Mouse (Mus musculus) T-helper 17 cell (primary cell): ENCODE results near the gene Ppp2r5c.

Source experiments
- in situ Hi-C, 2 experiments: fragments of 300-600 bp; cut with MboI, MseI; formaldehyde crosslinking; loops; 1 replicate in 1 of 2; 2 replicates in 1 of 2; pipeline ENCODE4 v1.15.1; 2025; ENCODE audit warnings: high pct_unique_total_duplicates in 2 of 2

Ppp2r5c gene

DNA sequence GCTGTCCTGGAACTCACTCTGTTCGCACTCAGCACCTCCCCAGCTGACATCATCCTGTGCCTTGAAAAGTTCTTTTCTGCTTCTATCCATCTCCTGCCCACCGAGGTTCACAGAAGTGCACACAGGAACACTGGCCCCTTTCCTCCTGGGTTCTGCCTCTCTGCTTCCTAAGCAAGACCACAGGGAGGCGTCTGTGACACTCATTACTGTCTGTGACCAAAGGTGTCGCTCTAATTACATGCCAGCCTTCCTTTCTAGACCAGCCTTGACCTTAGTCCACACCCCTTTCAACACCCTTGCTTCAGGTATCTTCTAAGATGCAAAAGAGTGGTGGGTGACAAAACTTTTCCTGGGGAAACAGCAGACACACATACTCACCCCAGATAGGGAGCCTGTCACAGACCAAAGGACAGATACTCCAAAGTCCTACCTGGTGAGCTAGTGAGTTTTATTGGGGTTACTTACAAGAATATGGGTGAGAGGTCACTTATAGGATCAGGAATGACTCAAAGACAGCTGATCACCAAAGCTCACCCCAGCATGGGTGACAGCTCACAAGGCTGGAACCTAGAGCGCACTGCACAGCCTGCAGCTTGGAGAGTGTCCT, 8.4 kb upstream of the Ppp2r5c start:
- in situ Hi-C loops: no loop called here

DNA sequence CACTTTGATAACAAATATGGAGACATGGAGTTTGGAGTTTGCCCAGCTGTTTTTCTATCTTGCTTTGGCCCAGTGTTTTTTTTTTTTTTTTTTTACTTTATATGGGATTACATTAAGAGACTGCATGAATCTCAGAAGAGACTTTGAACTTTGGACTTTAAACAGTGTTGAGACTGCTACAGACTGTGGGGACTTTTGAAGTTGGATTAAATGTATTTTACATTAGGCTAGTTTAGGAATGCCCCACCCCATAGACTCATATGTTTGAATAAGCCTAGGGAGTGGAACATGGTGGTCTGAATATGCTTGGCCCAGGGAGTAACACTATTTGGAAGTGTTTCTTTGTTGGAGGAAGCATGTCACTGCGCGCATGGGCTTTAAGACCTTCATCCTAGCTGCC, 4.7 kb upstream of the Ppp2r5c start:
- in situ Hi-C loops: no loop called here

DNA sequence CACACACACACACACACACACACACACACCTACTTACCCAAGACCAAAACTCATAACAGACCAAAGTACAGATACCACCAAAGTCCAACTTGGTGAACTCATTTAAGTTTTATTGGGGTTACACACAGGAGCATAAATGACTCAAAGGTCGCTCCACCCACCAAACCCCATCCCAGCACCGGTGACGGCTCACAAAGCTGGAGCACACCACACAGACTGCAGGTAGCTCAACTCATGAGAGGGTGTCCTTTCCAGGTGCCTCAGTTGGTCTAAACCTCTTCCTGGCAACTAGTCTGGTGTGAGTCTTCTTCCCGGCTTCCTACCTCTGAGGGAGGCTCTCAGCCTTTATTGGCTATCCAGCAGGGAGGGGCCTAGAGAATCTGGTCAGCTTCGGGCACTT, 2.4 kb upstream of the Ppp2r5c start:
- in situ Hi-C loops: no loop called here

DNA sequence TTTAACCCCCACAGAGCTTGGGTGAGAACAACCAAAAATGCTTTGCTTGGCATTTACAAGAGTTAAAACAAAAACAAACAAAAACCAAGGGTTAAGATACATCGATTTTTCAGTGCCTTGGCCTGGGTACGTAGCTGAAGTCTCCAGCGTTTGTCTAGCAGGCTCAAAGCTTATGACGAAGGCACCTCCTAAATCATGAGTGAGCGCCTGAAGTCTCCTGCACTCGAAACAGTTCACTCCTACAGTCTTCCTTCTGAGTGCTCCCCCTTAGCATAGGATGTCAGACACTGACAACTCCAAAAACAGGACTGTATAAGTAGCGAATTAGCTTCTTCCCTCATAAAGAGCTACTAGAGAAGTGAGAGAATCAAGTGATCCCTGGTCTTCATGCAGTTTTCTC, 1.1 kb upstream of the Ppp2r5c start:
- in situ Hi-C loops: no loop called here

DNA sequence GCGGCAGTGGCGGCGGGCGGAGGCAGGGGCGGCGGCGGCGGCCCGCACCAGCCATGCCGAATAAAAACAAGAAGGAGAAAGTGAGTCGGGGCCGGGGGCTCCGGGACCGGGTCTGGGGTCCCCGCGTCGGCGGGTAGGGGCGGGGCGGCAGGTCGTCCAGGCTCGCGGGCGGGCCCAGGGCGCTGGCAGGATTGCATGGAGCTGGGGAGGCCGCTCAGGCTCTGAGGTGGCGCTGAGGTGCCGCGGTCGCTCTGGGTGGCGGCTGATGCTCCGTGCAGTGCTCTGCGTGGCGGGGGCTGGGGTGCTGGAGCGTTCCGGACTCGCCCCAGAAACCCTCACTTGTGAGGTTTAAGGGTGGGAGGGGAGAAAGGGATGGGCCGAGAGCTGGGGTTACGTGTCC, 386 bp downstream of the Ppp2r5c start:
- in situ Hi-C loops: no loop called here

DNA sequence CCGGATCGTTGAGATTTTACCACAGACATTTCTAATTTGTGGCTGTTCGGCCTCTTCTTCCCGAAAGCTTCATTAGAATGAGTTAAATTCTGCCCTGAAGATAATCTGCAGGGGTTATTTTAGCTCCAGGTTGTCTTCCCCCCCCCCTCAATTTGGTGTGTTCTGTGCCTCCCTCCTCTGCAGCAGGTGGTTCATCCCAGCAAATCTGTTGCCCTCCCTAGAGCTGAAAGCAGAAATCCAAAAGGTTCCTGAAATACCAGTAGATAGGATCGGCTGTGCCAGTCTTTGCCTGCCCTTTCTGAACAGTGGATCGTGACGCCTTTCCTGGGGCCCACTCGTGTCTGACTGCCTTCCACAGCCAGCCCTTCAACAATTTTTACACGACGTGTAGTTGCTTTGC, 1.8 kb downstream of the Ppp2r5c start:
- in situ Hi-C loops: no loop called here

DNA sequence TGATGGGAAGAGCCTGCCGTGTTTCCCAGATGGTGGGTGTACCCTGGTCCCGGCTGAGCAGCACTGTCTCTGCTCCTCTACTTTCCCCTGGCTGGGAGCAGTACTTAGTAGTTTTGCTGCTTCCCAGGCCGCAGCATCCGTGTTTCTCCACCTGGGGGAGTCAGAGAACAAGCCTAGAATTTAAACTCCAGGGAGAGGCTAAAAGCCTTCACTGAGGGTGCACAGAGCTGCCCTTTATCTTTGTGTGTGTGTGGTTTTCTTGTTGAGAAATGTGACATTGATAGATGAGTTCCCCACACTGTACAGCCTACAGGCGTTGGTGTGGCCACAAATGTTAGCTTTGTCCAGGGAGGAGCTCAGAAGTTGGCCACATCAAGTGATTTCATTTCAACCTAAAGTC, 7.3 kb downstream of the Ppp2r5c start:
- in situ Hi-C loops: loop anchor here in 1 of 2 experiments (25.0 kb wide), 1 partner anchor 108 kb away; no protein-coding TSS in a partner anchor

DNA sequence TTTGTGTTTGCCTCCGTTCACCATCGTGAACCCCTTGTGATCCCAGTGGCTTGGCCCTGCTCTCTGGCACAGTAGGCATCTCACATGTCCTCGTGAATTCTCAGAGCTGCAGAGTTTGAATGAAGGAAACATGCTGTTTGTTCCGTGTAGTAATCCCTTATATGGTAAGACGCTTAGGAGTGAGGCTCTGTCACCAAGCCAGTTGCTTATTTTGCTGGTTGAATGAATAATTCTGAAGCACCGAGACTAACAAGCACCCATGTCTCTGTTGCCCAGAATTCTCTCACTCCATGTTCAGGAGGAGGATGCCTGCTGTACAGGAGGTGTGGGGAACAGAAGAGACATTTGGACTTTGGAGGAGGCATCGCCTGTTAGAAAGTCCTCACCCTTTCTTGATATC, 9.1 kb downstream of the Ppp2r5c start:
- in situ Hi-C loops: loop anchor here in 1 of 2 experiments (25.0 kb wide), 1 partner anchor 106 kb away; no protein-coding TSS in a partner anchor

DNA sequence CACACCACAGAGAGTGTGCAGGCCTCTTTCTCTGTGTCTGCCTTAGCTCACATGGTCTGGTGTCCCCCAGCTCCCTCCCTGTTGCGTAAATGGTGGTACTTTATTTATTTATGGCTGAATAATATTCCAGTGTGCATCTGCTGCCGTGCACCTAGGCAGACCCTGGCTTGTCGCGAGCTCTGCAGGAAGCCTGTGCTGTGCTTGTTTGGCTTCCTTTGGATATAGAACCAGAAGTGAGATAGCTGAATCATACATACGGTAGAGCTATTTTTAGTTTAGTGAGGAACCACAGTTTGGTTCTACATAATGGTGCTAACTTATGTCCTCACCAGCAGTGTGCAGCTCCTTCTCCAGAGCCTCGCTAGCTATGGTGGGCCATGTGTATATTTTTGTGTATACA, 11.7 kb downstream of the Ppp2r5c start:
- in situ Hi-C loops: loop anchor here in 1 of 2 experiments (25.0 kb wide), 1 partner anchor 104 kb away; no protein-coding TSS in a partner anchor

DNA sequence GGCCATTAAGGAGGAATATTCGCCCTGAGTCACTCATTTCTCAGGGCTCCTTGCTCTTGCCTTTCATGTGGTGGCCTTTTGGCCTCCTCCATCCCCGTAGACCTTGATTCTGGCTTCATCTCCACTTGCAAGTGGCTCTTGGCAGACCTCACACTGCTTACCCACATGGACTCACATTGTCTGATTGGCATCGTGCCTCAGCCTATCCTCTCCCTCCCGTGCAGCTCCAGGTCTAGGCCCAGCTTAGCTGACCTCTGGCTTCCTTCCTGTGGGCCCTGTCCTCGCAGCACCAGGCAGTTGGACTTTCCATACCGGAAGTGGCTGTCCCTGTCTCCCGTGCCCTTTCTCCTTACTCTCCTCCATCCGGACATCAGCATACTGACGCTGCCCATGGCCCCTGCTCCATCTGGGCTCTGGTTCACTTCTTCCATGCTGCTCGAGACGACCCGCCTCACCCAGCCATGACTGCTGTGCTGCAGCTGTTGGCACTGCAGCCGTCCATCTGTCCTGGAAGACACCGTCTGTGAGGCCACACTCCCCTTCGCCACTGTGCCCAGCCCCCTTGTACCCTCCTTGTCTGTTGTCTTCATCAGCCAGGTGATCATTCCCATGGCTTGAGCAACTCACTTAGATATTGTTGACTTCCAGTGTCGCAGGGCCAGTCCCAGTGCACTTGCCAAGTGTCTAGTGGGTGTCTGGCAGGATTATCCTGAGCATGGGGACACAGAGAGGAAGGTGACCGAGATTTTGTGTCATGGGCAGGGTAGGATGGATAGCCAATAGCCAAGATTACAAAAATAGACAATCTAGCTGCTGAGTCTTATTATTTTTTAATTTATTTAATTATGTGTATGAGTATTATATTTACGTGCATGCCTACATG, 13.7 kb downstream of the Ppp2r5c start:
- in situ Hi-C loops: loop anchor here in 1 of 2 experiments (25.0 kb wide), 1 partner anchor 102 kb away; no protein-coding TSS in a partner anchor

DNA sequence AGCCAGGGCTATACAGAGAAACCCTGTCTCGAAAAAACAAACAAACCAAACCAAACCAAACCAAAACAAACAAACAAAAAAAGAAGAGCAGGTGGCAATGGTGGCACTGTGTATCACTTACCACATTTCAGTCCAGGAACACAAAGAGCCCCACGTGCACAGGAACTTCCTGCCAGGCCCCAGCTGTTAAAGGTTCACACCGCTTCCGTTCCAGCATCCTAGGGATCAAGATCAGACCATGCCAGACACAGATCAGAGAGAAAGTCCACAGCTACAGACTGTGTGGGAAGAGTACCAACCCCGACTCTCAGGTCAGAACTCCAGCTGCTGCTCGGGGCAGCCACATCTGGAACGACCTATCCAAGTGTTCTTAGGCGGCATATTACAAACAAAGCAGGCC, 16.8 kb downstream of the Ppp2r5c start:
- in situ Hi-C loops: loop anchor here in 1 of 2 experiments (25.0 kb wide), 1 partner anchor 99 kb away; no protein-coding TSS in a partner anchor

DNA sequence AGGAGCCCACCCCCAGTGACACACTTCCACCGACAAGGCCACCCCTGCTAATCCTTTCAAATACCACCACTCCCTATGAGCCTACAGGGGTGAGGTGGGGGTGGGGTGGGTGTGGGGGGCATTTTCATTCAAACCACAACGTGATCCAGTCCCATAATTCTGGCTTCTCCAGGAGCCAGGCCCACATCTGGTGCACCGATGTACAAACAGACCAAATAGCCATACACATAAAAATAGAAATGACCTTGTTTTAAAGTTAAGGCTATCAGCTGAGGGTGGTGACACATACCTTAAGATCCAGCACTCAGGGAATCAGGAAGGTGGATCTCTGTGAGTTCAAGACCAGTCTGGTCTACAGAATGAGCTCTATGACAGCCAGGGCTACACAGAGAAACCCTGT, 24.5 kb downstream of the Ppp2r5c start:
- in situ Hi-C loops: loop anchor here (10.0 to 25.0 kb wide), 2 partner anchors 91 to 1857 kb away; no protein-coding TSS in a partner anchor

DNA sequence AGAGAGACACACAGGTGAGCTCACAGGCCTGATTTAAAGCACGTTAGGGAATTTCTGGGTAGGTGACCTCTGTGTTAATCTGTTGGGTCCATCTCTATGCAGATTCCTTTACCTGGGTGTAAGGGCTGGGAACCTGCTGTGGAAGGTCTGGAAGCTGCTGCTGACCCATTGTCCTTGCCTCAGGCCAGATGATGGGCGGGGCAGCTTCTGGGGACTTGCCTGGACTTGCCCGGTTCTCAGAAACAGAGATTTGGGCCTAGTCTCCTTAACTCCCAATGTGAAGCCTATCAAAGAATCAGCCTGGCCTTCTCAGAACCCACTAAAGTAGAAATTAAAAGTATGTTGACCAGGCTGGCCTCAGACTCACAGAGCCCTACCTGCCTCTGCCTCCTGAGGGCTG, 25.3 kb downstream of the Ppp2r5c start:
- in situ Hi-C loops: loop anchor here (10.0 to 25.0 kb wide), 2 partner anchors 90 to 1857 kb away; no protein-coding TSS in a partner anchor

DNA sequence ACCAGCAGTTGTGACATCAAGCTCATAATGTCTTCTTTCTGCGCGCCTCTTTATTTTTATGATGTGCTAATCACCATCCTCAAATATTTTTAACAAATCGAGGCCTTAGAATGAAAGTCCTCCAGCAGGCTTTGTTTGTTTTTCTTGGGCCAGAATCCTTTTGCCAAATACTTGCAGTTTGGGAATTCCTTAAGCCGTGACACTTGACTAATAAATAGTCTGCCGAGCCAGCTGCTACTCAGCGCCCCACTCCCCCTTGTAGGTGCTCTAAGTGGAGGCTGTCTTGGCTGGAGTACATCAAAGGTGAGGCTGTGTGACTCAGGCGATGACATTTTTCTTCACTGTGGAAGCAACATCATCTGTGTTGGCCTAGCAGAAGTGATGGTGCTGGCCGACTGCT, 27.6 kb downstream of the Ppp2r5c start:
- in situ Hi-C loops: loop anchor here (10.0 to 25.0 kb wide), 2 partner anchors 88 to 1860 kb away; no protein-coding TSS in a partner anchor

DNA sequence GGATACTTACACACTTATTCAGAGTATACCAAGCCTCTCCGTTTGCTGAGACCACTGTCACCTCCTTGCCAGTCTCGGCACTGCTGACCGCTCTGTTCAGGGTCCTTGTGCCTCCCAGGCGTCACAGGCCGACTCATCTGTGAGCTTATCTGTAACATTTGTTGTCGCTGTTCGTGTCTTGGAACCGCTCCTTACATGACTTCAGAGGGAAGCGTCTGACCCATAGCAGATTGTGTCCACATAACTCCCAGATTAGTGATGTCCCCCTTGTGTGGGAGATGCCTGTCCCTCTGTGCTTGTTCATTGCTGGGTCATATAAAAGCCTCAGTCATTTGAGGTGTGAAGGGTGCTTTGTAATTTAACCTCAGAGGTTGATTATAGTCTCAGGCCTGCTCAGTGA, 29.6 kb downstream of the Ppp2r5c start:
- in situ Hi-C loops: loop anchor here in 1 of 2 experiments (10.0 kb wide), 1 partner anchor 1862 kb away; no protein-coding TSS in a partner anchor

DNA sequence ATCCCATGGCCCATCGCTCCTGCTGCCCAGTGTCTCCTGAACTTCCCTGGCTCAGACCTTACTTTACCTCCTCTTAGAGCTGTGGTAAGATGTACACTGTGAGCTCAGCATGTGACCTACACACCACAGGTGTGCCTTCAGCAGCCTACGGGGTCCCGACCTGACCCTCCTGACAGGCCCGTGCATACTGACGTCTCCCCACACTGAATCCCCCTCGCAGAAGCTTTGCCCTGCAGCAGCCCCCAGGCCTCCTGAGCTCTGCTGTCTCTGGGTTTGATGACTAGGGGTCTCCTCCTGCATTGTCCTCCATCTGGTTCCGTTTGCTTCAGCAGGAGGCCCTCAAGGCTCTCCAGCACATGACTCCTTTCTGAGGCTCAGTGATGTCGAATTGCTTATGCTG, 31.0 kb downstream of the Ppp2r5c start:
- in situ Hi-C loops: loop anchor here in 1 of 2 experiments (10.0 kb wide), 1 partner anchor 1863 kb away; no protein-coding TSS in a partner anchor

DNA sequence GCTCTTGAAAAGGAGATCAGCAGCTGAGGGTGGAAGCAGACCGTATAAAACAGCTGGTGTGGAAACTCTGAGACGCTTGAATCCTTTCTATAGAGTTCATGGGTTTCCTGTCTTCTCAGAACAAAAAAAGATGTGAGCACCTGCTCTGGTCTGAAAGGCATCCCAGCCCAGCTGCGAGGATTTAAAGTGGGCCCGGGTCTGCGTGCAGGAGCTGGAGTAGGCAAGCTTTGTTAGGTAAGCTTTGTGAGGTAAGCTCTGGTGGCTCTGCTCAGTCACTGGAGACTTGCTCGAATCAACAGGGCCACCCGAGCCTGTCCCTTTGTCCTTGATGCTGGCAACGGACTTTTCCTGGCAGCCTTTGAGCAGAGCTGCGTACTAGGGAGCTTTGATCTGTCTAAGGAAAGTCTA, 31.7 kb downstream of the Ppp2r5c start:
- in situ Hi-C loops: loop anchor here in 1 of 2 experiments (10.0 kb wide), 1 partner anchor 1864 kb away; no protein-coding TSS in a partner anchor

DNA sequence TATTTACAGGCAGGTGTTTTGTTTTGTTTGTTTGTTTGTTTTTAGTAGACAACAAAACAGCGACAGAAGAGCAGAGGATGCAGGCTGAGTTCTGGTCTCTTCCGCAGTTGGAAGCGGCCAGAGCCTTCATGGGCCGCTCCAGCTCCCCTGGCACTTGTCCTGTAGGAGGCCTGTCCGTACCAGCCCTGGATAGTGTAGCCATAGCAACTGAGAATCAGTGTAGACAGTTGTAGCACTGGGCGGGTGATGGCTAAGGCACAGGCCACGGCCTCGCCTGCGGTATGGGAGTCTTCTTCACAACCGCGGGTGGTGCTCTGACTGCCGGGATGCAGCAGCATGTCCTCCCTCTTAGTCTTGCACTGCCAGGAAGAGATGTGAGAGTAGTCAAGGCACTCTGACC, 32.3 kb downstream of the Ppp2r5c start:
- in situ Hi-C loops: loop anchor here in 1 of 2 experiments (10.0 kb wide), 1 partner anchor 1864 kb away; no protein-coding TSS in a partner anchor

DNA sequence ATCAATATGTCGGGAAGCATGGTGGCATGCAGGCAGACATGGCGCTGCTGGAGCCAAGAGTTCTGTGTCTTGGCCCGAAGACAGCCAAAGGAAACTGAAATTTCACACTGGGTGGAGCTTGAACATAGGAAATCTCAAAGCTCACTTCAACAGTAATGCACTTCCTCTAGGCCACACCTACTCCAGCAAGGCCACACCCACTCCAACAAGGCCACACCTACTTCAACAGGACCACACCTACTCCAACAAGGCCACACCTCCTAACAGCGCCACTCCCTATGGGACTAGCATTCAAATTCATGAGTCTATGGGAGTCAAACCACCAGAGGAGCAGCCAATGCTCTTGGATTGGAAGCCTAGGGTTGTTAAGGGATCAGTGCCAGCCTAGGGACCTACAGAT, 33.8 kb downstream of the Ppp2r5c start:
- in situ Hi-C loops: loop anchor here in 1 of 2 experiments (10.0 kb wide), 1 partner anchor 674 kb away; no protein-coding TSS in a partner anchor

DNA sequence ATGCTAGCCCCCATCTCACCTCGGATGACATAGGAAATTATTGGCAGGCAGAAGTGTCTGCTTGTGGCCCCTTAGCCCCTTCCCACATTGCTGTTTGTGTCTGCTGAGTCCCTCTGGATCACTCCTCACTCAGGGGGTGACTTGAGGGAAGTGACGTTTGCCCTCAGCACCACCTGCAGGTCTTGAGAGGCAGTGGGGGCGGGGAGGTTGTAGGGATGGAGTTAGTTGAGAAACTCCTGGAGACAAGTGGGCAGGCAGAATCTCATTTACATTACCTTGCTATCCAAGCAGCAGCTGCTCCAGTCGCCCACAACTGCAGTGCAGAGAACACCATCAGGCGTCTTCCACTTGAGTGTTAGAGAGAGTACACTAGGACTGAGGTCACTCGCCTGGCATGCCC, 36.8 kb downstream of the Ppp2r5c start:
- in situ Hi-C loops: loop anchor here in 1 of 2 experiments (10.0 kb wide), 1 partner anchor 671 kb away; no protein-coding TSS in a partner anchor

DNA sequence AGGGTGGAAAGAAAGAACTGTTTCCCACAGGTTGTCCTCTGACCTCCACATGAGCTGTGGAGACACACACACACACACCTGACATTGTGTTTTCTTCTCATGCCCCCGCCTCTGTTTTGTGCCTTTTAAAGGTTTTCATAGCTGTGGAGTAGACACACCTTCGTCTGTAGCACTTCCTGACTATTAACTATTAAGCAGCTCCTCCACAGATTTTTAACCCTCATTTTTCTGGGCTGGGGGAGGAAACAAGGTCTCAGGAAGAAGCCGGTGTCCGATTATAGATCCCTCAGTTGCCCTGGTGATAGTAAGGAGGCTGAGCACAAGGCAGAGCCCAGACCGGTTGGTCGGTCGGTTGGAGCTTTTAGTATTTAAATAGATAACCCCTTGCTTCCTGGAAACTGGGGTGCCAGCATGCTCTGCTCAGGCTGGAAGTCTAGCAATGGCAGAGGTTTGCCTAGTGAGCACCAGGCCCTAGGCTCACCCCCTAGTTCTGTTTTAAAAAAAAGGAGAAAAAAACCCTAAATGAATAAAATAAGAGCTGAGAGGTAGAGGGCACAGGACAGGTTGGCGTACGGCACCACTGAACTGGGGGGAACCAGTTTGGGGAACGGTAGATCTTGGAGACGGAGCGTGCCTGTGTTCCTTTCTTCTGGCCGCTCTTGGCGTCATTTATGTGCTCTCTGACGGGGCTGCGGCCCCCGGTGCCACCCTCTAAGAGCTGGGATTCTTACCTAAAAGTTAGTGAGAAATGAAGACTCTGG, 38.1 kb downstream of the Ppp2r5c start:
- in situ Hi-C loops: loop anchor here in 1 of 2 experiments (10.0 kb wide), 1 partner anchor 670 kb away; no protein-coding TSS in a partner anchor
